ENCODE assay signal across 19 mouse cellular contexts in the genomic region with DNA sequence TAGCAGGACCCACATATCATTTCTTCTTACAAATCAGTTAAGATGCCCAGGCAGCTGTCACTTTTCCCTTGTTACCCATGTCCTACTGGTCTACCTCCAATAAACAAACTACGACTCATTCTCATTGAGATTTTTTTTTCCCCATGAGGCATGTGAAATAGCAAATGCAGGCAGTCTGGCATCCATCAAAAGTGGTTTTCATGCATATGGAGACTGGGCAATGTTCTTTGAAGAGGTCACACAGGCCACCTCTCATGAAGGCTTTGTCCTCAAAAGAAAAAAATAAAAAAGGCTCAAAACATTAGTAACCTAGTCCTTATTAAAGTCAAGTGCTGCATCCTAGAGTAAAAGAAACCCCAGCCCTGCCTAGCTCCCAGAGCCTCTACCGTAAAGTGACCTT.
"Had no signal": no experiment of that assay in that cellular context is flagged by ENCODE, and none has a peak within 500 bp of the region (broad histone marks: within the 10 kb centered on the region; RNA-seq: fewer than 3 reads in every experiment).

No protein-coding gene starts in this region.

- H3K9ac ChIP-seq: limb, embryonic 13.5 days; liver, embryonic 14.5 days; liver, postnatal 0 days; lung, embryonic 14.5 days; midbrain, embryonic 12.5 days; midbrain, embryonic 15.5 days; neural tube, embryonic 13.5 days; stomach, embryonic 15.5 days had no signal

- H3K4me3 ChIP-seq: limb, embryonic 10.5 days; limb, embryonic 13.5 days; midbrain, embryonic 12.5 days; midbrain, embryonic 15.5 days; myocyte; neural tube, embryonic 13.5 days; stomach, embryonic 15.5 days had no signal

- H3K27ac ChIP-seq: limb, embryonic 10.5 days; limb, embryonic 13.5 days; liver, embryonic 14.5 days; macrophage; midbrain, embryonic 12.5 days; midbrain, embryonic 15.5 days; neural tube, embryonic 13.5 days had no signal

- H3K9me3 ChIP-seq: limb, embryonic 10.5 days; limb, embryonic 13.5 days; midbrain, embryonic 12.5 days; midbrain, embryonic 15.5 days; neural tube, embryonic 13.5 days; stomach, embryonic 15.5 days had no signal

- DNase-seq: kidney, adult 9 months; kidney, postnatal 14 days; kidney, postnatal 4 days; liver, postnatal 0 days; lung, embryonic 14.5 days; retina, postnatal 1 day; right cerebral cortex, postnatal 25 days; spleen, adult 18-20 months; thymus, adult 18-20 months; thymus, postnatal 36 days had no signal

- H3K36me3 ChIP-seq: limb, embryonic 10.5 days; limb, embryonic 13.5 days; midbrain, embryonic 12.5 days; midbrain, embryonic 15.5 days; neural tube, embryonic 13.5 days; stomach, embryonic 15.5 days had no signal

- H3K4me2 ChIP-seq: limb, embryonic 13.5 days; lung, embryonic 14.5 days; midbrain, embryonic 12.5 days; midbrain, embryonic 15.5 days; neural tube, embryonic 13.5 days; stomach, embryonic 15.5 days had no signal

- H3K27me3 ChIP-seq: limb, embryonic 13.5 days; midbrain, embryonic 12.5 days; midbrain, embryonic 15.5 days; neural tube, embryonic 13.5 days; stomach, embryonic 15.5 days had no signal

- ATAC-seq: liver, postnatal 0 days; midbrain, embryonic 15.5 days had no signal
